Mouse (Mus musculus) lung, postnatal 0 days (tissue): ENCODE measurements around the gene Dtymk. TPM values are rescaled to one million over a fixed set of nuclear protein-coding genes. Genes with fewer than 3 reads are reported as not detected.
A peak's percentile ranks its signal among the peaks of the same experiment; 100 is the strongest.

Experiments
- ATAC-seq: fragments of 200-750 bp; cut with Nextera tagmentation; 2 replicates; pipeline ENCODE4 v1.8.0; 2017; ENCODE audit warnings: moderate library complexity
- DNase-seq: peaks from one replicate; pipeline ENCODE4 v3.0.0-alpha.2; 2016; ENCODE audit warnings: low spot score
- H3K27ac ChIP-seq: fragments of 300-500 bp; sonication (generic); 2 replicates; pipeline ENCODE4 v1.5.1; 2014; ENCODE audit warnings: antibody characterized with exemption, mild to moderate bottlenecking, low read length, mixed read lengths
- H3K27me3 ChIP-seq: fragments of 300-500 bp; sonication (generic); replicated peaks from 2 replicates; pipeline ENCODE4 v1.6.1; 2014; ENCODE audit warnings: low read length, mixed read lengths; ENCODE audit not compliant: insufficient read depth
- H3K36me3 ChIP-seq: fragments of 300-500 bp; sonication (generic); 2 replicates; pipeline ENCODE4 v1.6.1; 2014; ENCODE audit warnings: low read length, mixed read lengths; ENCODE audit not compliant: insufficient read depth
- H3K4me1 ChIP-seq: fragments of 300-500 bp; sonication (generic); 2 replicates; pipeline ENCODE4 v1.6.1; 2014; ENCODE audit warnings: antibody characterized with exemption, low read depth, low read length, mixed read lengths; ENCODE audit not compliant: insufficient read depth
- H3K4me2 ChIP-seq: fragments of 300-500 bp; sonication (generic); replicated peaks from 2 replicates; pipeline ENCODE4 v1.6.1; 2014; ENCODE audit warnings: low read depth, mild to moderate bottlenecking, low read length, moderate library complexity, mixed read lengths
- H3K4me3 ChIP-seq: fragments of 300-500 bp; sonication (generic); 2 replicates; pipeline ENCODE4 v1.5.1; 2014; ENCODE audit warnings: low read depth, low read length
- H3K9ac ChIP-seq: fragments of 300-500 bp; sonication (generic); replicated peaks from 2 replicates; pipeline ENCODE4 v1.6.1; 2014; ENCODE audit warnings: low read depth, mild to moderate bottlenecking
- H3K9me3 ChIP-seq: fragments of 300-500 bp; sonication (generic); 2 replicates; pipeline ENCODE4 v1.6.1; 2016; ENCODE audit warnings: low read length, mixed read lengths
- CTCF ChIP-seq: IDR thresholded peaks from 2 replicates; pipeline ENCODE4 v1.5.1; 2016; ENCODE audit warnings: antibody characterized with exemption, mild to moderate bottlenecking
- EP300 ChIP-seq: IDR thresholded peaks from 2 replicates; pipeline ENCODE4 v1.6.1; 2016; ENCODE audit warnings: antibody characterized with exemption, mild to moderate bottlenecking, control low read depth
- WGBS: fragments of 180-500 bp; shearing (Covaris S2); extraction: QIAGEN DNeasy Blood & Tissue Kit; methylation state at CpG from one replicate; pipeline ENCODE4 v1.1.7; 2014; 5-methylcytosine and 5-hydroxymethylcytosine counted together
- polyA plus RNA-seq: library from polyadenylated mRNA; unstranded; fragments of >200 nt; fragmentation: Nextera tagmentation; extraction: Ambion mirVana; gene quantifications from 2 replicates; pipeline ENCODE4 v1.2.1, GENCODE M21; 2015

Dtymk gene
- polyA plus RNA-seq, 1 experiment from 2014 or later, result 71.6 TPM

DNA sequence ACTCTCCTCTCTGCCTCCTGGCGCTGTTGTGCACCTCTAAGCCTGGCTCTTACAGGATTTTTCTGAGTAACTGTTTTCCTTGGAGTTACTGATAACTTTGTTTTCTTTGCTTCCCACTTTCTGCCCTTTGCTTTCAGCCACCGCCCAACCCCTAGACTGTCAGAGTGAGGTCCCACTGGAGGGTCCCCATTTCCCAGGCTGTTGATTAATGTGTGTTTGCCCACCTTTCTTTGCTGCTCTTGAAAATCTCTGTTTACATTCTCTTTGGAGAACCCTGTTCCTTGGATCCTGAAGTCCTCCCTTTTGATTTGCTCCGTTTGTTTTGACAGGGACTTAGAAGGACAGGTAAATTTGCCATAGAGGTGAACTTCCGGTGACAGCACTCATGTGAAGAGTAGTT lies 7.1 kb upstream of the Dtymk start:
- WGBS, result 69% methylated on average over 4 of the region's 4 CpGs

DNA sequence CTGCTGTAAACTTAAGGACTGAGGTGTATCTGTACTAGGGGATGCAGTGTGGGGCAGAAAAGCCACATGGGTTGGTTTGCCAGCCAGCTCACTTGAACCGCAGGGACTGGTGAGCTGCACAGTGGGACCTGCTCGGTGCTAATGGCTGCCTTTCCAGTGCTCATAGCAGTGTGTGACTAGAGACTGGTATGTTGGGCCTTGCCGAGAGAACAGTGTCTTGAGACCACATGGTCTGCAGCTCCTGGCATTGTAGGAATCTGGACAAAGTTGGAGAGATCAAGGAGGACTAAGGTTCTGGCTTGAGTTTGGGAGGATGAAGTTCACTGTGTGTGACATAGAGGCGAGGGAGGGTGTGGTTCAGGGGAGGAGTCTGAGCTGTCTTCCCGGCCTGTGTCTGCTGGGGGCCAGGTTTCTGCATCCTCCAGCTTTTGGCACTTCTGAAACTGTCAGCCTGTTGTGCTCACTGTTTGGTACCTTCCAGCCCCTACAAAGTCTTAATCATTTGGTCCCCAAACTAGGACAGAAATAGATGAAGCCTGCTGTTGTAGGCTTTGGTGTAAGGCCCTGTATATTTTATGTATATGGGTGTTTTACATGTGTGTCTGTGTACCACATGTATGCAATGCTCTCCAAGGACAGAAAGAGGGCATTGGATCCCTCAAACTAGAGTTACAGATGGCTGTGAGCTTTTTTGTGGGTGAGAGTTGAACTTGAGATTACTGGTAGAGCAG lies 3.7 kb upstream of the Dtymk start:
- DNase-seq, result no peak
- H3K4me2 ChIP-seq, result no peak overlapping the region
- TF ChIP-seq EP300 (no peak), CTCF (no peak)
- H3K27ac ChIP-seq, result no peak overlapping the region
- peaks cover 4% of the 10 kb centered on the region; the same call in 1 of the 2 replicates for H3K4me1 ChIP-seq
- no peak overlapping the region for H3K9ac ChIP-seq
- no peaks in the 10 kb centered on the region for H3K27me3 ChIP-seq
- ATAC-seq, result no peak
- H3K36me3 ChIP-seq, result peaks cover 5% of the 10 kb centered on the region; the same call in 1 of the 2 replicates
- no peaks in the 10 kb centered on the region for H3K9me3 ChIP-seq
- no peak overlapping the region for H3K4me3 ChIP-seq
- WGBS, result 61% methylated on average over 5 of the region's 5 CpGs

More for the DNA sequence above, 7.1 kb upstream of the Dtymk start:
- no peak for ATAC-seq
- Histone ChIP-seq H3K27me3 (no peaks in the 10 kb centered on the region), H3K4me1 (peaks cover 4% of the 10 kb centered on the region; the same call in 1 of the 2 replicates), H3K4me2 (no peak overlapping the region), H3K9me3 (no peaks in the 10 kb centered on the region), H3K36me3 (peaks cover 28% of the 10 kb centered on the region; the same call in 1 of the 2 replicates), H3K27ac (no peak overlapping the region), H3K4me3 (no peak overlapping the region), H3K9ac (no peak overlapping the region)
- TF ChIP-seq EP300 (no peak), CTCF (no peak)
- DNase-seq, result no peak

DNA sequence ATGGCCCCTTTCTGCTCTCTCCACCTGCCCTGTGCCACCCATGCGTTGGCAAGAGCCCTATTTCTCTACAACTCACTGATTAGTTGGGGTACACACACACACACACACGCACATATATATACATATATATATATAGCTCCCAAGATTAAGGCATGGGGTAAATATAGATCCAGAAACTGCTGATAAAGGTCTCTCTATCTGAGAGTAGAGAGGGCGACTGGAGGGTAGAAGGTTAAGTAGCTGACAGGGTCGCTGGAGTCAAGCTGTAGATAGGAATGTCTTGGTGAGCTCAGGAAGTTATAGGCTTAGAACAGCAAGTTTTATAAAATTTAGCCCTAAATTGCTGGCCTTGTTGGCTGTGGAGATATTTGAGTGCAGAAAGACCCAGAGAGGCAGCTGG lies 3.1 kb upstream of the Dtymk start:
- H3K4me3 ChIP-seq, result peak overlapping the region; percentile 83; the same call in 1 of the 2 replicates
- H3K4me1 ChIP-seq, result peaks cover 4% of the 10 kb centered on the region; the same call in 1 of the 2 replicates
- peak overlapping the region; percentile 85 for H3K4me2 ChIP-seq
- H3K9ac ChIP-seq, result no peak overlapping the region
- no peak overlapping the region for H3K27ac ChIP-seq
- no peaks in the 10 kb centered on the region for H3K9me3 ChIP-seq
- TF ChIP-seq EP300 (no peak), CTCF (no peak)
- 55% methylated on average over 4 of the region's 4 CpGs for WGBS
- H3K36me3 ChIP-seq, result peaks cover 4% of the 10 kb centered on the region; the same call in 1 of the 2 replicates
- H3K27me3 ChIP-seq, result no peaks in the 10 kb centered on the region
- no peak for ATAC-seq
- DNase-seq, result no peak

GRCm38 (mm10) chr1:93803556-93804507 lies 2.1 kb upstream of the Dtymk start, which contains the start of gene Ing5:
Ing5 (plus strand) TSS chr1:93803965.
- Histone ChIP-seq H3K27ac (peak within 1 kb of the TSS; percentile 98), H3K27me3 (no peaks in the 10 kb centered on the region), H3K36me3 (peaks cover 4% of the 10 kb centered on the region; the same call in 1 of the 2 replicates), H3K9ac (peak within 1 kb of the TSS; percentile 77), H3K4me1 (peaks cover 4% of the 10 kb centered on the region; the same call in 1 of the 2 replicates), H3K4me2 (peak within 1 kb of the TSS; percentile 85), H3K9me3 (no peaks in the 10 kb centered on the region), H3K4me3 (peak within 1 kb of the TSS; percentile 83)
- ATAC-seq, result peak; percentile 94
- TF ChIP-seq EP300 (no peak), CTCF (peak; percentile 98)
- DNase-seq, result peak; percentile 98
- 2% methylated on average over 70 of the region's 94 CpGs for WGBS

GRCm38 (mm10) chr1:93802771-93803170 lies 1.0 kb upstream of the Dtymk start:
- no peak overlapping the region for H3K27ac ChIP-seq
- no peak overlapping the region for H3K4me3 ChIP-seq
- DNase-seq, result peak; percentile 21
- H3K27me3 ChIP-seq, result no peaks in the 10 kb centered on the region
- peaks cover 4% of the 10 kb centered on the region; the same call in 1 of the 2 replicates for H3K4me1 ChIP-seq
- no peak for TF ChIP-seq EP300
- no peak for TF ChIP-seq CTCF
- no peak for ATAC-seq
- H3K4me2 ChIP-seq, result peak overlapping the region; percentile 85; the same call in 1 of the 2 replicates
- no peaks in the 10 kb centered on the region for H3K9me3 ChIP-seq
- no peaks in the 10 kb centered on the region for H3K36me3 ChIP-seq
- WGBS, result 63% methylated on average over 5 of the region's 5 CpGs
- no peak overlapping the region for H3K9ac ChIP-seq
